Mouse (Mus musculus) embryonic facial prominence, embryonic 13.5 days (tissue): ENCODE data around the gene Agtrap. TPM values are rescaled to one million over a fixed set of nuclear protein-coding genes. Genes with fewer than 3 reads are reported as not detected.
"Not testable (repeated sequence)": the region's sequence is repeated elsewhere in the genome, so short reads cannot be mapped to it uniquely, and the experiment has no call there.

ENCODE experiments used
- ATAC-seq: fragments of 200-750 bp; cut with Nextera tagmentation; 2 replicates; pipeline ENCODE4 v1.8.0; 2017; ENCODE audit warnings: low read depth; ENCODE audit not compliant: insufficient number of reproducible peaks, insufficient read depth, low FRiP score, low TSS enrichment
- H3K27ac ChIP-seq: fragments of 300-500 bp; sonication (generic); 2 replicates; pipeline ENCODE4 v1.5.1; 2015; ENCODE audit warnings: moderate library complexity, mild to moderate bottlenecking, inconsistent platforms
- H3K27me3 ChIP-seq: fragments of 300-500 bp; sonication (generic); 2 replicates; pipeline ENCODE4 v1.6.1; 2015; ENCODE audit warnings: mild to moderate bottlenecking, inconsistent platforms
- H3K36me3 ChIP-seq: fragments of 300-500 bp; sonication (generic); 2 replicates; pipeline ENCODE4 v1.6.1; 2015; ENCODE audit warnings: mild to moderate bottlenecking, inconsistent platforms
- H3K4me1 ChIP-seq: fragments of 300-500 bp; sonication (generic); 2 replicates; pipeline ENCODE4 v1.6.1; 2015; ENCODE audit warnings: inconsistent platforms
- H3K4me2 ChIP-seq: fragments of 300-500 bp; sonication (generic); 2 replicates; pipeline ENCODE4 v1.6.1; 2015; ENCODE audit warnings: moderate library complexity, mild to moderate bottlenecking, inconsistent platforms
- H3K4me3 ChIP-seq: fragments of 300-500 bp; sonication (generic); 2 replicates; pipeline ENCODE4 v1.5.1; 2015; ENCODE audit warnings: mild to moderate bottlenecking, inconsistent platforms
- H3K9ac ChIP-seq: fragments of 300-500 bp; sonication (generic); 2 replicates; pipeline ENCODE4 v1.6.1; 2015; ENCODE audit warnings: mild to moderate bottlenecking, inconsistent platforms
- H3K9me3 ChIP-seq: fragments of 300-500 bp; sonication (generic); 2 replicates; pipeline ENCODE4 v1.6.1; 2016; ENCODE audit warnings: inconsistent platforms
- WGBS: fragments of 180-500 bp; shearing (Covaris S2); methylation state at CpG from one replicate; pipeline ENCODE4 v1.1.7; 2015; ENCODE audit warnings: mixed read lengths; 5-methylcytosine and 5-hydroxymethylcytosine counted together
- polyA plus RNA-seq: library from polyadenylated mRNA; unstranded; fragments of >200 nt; fragmentation: Nextera tagmentation; extraction: Ambion mirVana; gene quantifications from 2 replicates; pipeline ENCODE4 v1.2.1, GENCODE M21; 2015

Gene Agtrap
- polyA plus RNA-seq, 1 experiment from 2014 or later = 10.1 TPM

GRCm38 (mm10) chr4:148120555-148120954, 32.7 kb upstream of the Agtrap start:
- Histone ChIP-seq H3K4me1 (peaks cover 12% of the 10 kb centered on the region), H3K36me3 (no peaks in the 10 kb centered on the region), H3K27ac (no peak overlapping the region), H3K9ac (no peak overlapping the region), H3K4me3 (no peak overlapping the region), H3K27me3 (no peaks in the 10 kb centered on the region; the same call in 1 of the 2 replicates), H3K4me2 (no peak overlapping the region), H3K9me3 (no peaks in the 10 kb centered on the region)
- WGBS = 79% methylated on average over 9 of the region's 9 CpGs
- ATAC-seq = no peak

GRCm38 (mm10) chr4:148119578-148119977, 31.7 kb upstream of the Agtrap start:
- not testable (repeated sequence) for H3K4me3 ChIP-seq, H3K9me3 ChIP-seq, H3K27me3 ChIP-seq, ATAC-seq, H3K9ac ChIP-seq, H3K4me2 ChIP-seq, H3K27ac ChIP-seq, H3K36me3 ChIP-seq
- H3K4me1 ChIP-seq = peaks cover 20% of the 10 kb centered on the region
- WGBS = 90% methylated on average over 9 of the region's 9 CpGs

GRCm38 (mm10) chr4:148117392-148117791, 29.6 kb upstream of the Agtrap start:
- Histone ChIP-seq H3K36me3 (no peaks in the 10 kb centered on the region), H3K4me3 (no peak overlapping the region), H3K4me2 (no peak overlapping the region), H3K27ac (no peak overlapping the region), H3K9me3 (no peaks in the 10 kb centered on the region), H3K4me1 (peaks cover 15% of the 10 kb centered on the region), H3K27me3 (no peaks in the 10 kb centered on the region; the same call in none of the 2 replicates), H3K9ac (no peak overlapping the region)
- WGBS = 74% methylated on average over 4 of the region's 4 CpGs
- no peak for ATAC-seq

GRCm38 (mm10) chr4:148116657-148117056, 28.8 kb upstream of the Agtrap start:
- H3K27me3 ChIP-seq = no peaks in the 10 kb centered on the region; the same call in none of the 2 replicates
- H3K36me3 ChIP-seq = no peaks in the 10 kb centered on the region
- no peak overlapping the region for H3K4me3 ChIP-seq
- no peak overlapping the region for H3K27ac ChIP-seq
- peaks cover 10% of the 10 kb centered on the region for H3K4me1 ChIP-seq
- H3K9me3 ChIP-seq = no peaks in the 10 kb centered on the region
- H3K9ac ChIP-seq = no peak overlapping the region
- H3K4me2 ChIP-seq = no peak overlapping the region
- ATAC-seq = no peak
- 70% methylated on average over 4 of the region's 4 CpGs for WGBS

- peaks cover 10% of the 10 kb centered on the region for H3K4me1 ChIP-seq
- no peaks in the 10 kb centered on the region for H3K9me3 ChIP-seq
- no peaks in the 10 kb centered on the region for H3K36me3 ChIP-seq
- peak overlapping the region; percentile 64 for H3K9ac ChIP-seq
- no peaks in the 10 kb centered on the region; the same call in none of the 2 replicates for H3K27me3 ChIP-seq
- 6% methylated on average over 15 of the region's 15 CpGs for WGBS
- ATAC-seq = no peak
- no peak overlapping the region for H3K4me3 ChIP-seq
- H3K4me2 ChIP-seq = peak overlapping the region; percentile 44
- H3K27ac ChIP-seq = peak overlapping the region; percentile 28; the same call in 1 of the 2 replicates
Observed at GRCm38 (mm10) chr4:148115467-148115866, 27.6 kb upstream of the Agtrap start.

GRCm38 (mm10) chr4:148114758-148115391, 27.0 kb upstream of the Agtrap start:
- H3K9ac ChIP-seq = peak overlapping the region; percentile 64; the same call in 1 of the 2 replicates
- peaks cover 10% of the 10 kb centered on the region for H3K4me1 ChIP-seq
- WGBS = 4% methylated on average over 15 of the region's 15 CpGs
- 0 out of 2 replicates have a peak, but pooled peaks have one; percentile 53 for ATAC-seq
- peak overlapping the region; percentile 44 for H3K4me2 ChIP-seq
- H3K27ac ChIP-seq = peak overlapping the region; percentile 28; the same call in 1 of the 2 replicates
- H3K4me3 ChIP-seq = no peak overlapping the region
- H3K9me3 ChIP-seq = no peaks in the 10 kb centered on the region
- H3K27me3 ChIP-seq = no peaks in the 10 kb centered on the region; the same call in none of the 2 replicates
- no peaks in the 10 kb centered on the region for H3K36me3 ChIP-seq

GRCm38 (mm10) chr4:148112519-148112918, 24.7 kb upstream of the Agtrap start:
- Histone ChIP-seq H3K36me3 (no peaks in the 10 kb centered on the region), H3K27me3 (no peaks in the 10 kb centered on the region; the same call in none of the 2 replicates), H3K9ac (no peak overlapping the region), H3K4me1 (peaks cover 10% of the 10 kb centered on the region), H3K4me3 (no peak overlapping the region), H3K27ac (no peak overlapping the region), H3K9me3 (no peaks in the 10 kb centered on the region), H3K4me2 (no peak overlapping the region)
- ATAC-seq = no peak
- 80% methylated on average over 12 of the region's 12 CpGs for WGBS

GRCm38 (mm10) chr4:148109215-148109614, 21.4 kb upstream of the Agtrap start:
- no peak for ATAC-seq
- WGBS = 86% methylated on average over 5 of the region's 5 CpGs
- H3K27ac ChIP-seq = no peak overlapping the region

GRCm38 (mm10) chr4:148108565-148109100, 20.8 kb upstream of the Agtrap start:
- H3K4me3 ChIP-seq = no peak overlapping the region
- H3K4me2 ChIP-seq = no peak overlapping the region
- H3K9me3 ChIP-seq = no peaks in the 10 kb centered on the region
- no peak overlapping the region for H3K9ac ChIP-seq
- H3K27ac ChIP-seq = no peak overlapping the region
- no peaks in the 10 kb centered on the region for H3K27me3 ChIP-seq
- no peaks in the 10 kb centered on the region for H3K4me1 ChIP-seq
- no peaks in the 10 kb centered on the region for H3K36me3 ChIP-seq
- no peak for ATAC-seq
- 67% methylated on average over 7 of the region's 7 CpGs for WGBS

More at GRCm38 (mm10) chr4:148109215-148109614, 21.4 kb upstream of the Agtrap start:
- no peaks in the 10 kb centered on the region for H3K9me3 ChIP-seq
- no peaks in the 10 kb centered on the region for H3K27me3 ChIP-seq
- no peaks in the 10 kb centered on the region for H3K36me3 ChIP-seq
- H3K4me2 ChIP-seq = no peak overlapping the region
- H3K4me3 ChIP-seq = no peak overlapping the region
- no peaks in the 10 kb centered on the region for H3K4me1 ChIP-seq
- no peak overlapping the region for H3K9ac ChIP-seq

- Histone ChIP-seq H3K9me3 (no peaks in the 10 kb centered on the region), H3K27me3 (no peaks in the 10 kb centered on the region), H3K4me2 (no peak overlapping the region), H3K36me3 (no peaks in the 10 kb centered on the region), H3K4me3 (no peak overlapping the region), H3K27ac (no peak overlapping the region), H3K4me1 (no peaks in the 10 kb centered on the region), H3K9ac (no peak overlapping the region)
- ATAC-seq = no peak
- 69% methylated on average over 22 of the region's 22 CpGs for WGBS
Observed at GRCm38 (mm10) chr4:148107621-148108291, 19.9 kb upstream of the Agtrap start.

GRCm38 (mm10) chr4:148104146-148104545, 16.3 kb upstream of the Agtrap start:
- Histone ChIP-seq H3K4me2 (no peak overlapping the region), H3K9me3 (no peaks in the 10 kb centered on the region), H3K4me3 (no peak overlapping the region), H3K4me1 (peaks cover 12% of the 10 kb centered on the region), H3K9ac (no peak overlapping the region), H3K36me3 (no peaks in the 10 kb centered on the region), H3K27ac (no peak overlapping the region), H3K27me3 (peaks cover 8% of the 10 kb centered on the region)
- ATAC-seq = no peak
- WGBS = 74% methylated on average over 3 of the region's 3 CpGs
